Mouse (Mus musculus) heart, adult 18-20 months (tissue): Measurements from ENCODE around the gene Gga3. TPM values are rescaled to one million over a fixed set of nuclear protein-coding genes. Genes with fewer than 3 reads are reported as not detected.

Experiments
- DNase-seq, 2 experiments: peaks; one replicate each; pipeline ENCODE4 v3.0.0; 2021 to 2022; ENCODE audit warnings: mixed read lengths in 1 of 2
- total RNA-seq, 2 experiments: library from RNA; stranded (reverse); gene quantifications; 2 replicates each; pipeline ENCODE4 v1.2.3; 2021

Gene Gga3
- total RNA-seq, 2 experiments from 2014 or later: 16.1 to 19.0 TPM

DNA sequence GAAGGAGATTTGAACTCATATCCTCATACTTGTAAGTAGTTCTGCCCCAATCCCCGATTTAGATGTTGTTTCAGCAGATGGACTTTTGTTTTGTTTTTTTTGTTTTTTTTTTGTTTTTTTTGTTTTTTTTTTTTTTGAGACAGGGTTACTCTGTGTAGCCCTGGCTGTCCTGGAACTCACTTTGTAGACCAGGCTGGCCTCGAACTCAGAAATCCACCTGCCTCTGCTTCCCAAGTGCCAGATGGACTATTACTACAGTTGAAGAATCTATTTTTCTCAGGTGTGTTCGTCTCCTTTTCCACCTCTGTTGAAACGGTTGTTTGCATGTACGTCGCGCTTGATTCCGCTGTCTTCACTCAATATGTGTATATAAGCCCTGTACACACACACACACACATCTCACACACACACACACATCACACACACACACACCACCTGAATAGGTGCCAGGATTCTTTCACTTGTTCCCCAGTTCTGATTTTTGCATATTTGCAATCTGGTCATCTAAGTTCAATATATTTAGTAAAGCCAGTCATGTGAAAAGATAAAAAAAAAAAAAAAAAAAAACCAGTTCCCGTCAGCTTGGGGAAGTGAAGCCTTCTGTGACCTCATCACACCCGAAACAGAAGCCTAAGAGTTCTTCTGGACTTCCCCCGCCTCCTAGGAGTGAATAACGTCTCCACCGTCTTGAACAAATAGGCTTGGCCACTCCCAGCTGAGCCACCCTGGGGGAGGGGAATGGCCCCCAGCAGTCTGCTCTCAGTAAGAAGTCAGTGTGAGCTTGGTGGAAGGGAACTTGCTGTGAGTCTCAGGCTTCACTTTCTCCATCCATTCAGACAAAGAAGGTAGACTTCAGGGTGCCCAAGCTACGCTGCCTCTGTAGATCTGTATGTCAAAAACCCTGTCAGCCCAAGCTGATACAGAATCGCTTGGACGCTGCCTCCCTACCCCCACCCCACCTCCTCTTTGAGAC lies 27.0 kb upstream of the Gga3 start:
- peak; percentile 46 to 84 for DNase-seq

DNA sequence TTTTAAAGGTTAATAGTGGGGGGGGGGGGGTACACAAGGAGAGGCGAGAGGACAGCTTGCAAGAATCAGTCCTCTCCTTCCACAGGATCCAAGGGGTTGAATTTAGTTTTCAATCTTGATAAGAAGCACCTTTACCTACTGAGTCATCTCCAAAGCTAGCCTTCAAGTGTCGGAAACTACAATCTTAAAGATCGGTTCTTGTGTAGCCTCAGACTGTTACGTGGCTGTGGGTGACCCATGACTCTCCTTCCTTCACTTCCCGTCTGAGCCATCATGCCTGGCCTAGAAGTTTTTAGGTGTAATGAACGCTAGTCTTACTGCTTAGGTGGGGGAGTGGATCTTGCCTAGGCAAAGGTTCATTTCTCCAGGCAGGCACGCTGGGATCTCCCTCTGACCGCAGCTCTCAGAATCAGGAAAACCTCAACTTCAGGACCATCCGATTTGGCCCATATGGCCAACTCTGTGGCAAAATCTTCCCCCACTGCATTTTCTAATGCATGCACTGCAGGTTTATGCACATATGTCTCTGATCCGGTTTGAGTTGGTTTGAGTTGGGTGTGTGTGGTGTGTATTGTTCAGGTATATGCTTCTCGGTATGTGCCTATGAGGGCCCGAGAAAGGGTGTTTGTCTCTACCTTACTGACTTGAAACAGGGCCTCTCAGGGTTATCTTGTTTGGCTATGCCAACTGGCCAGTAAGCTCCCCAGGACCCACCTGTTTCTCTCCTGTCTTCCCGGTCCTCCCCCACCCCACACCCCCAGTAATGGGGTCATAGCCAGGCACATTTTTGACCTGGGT lies 26.1 kb upstream of the Gga3 start:
- DNase-seq: no peak

DNA sequence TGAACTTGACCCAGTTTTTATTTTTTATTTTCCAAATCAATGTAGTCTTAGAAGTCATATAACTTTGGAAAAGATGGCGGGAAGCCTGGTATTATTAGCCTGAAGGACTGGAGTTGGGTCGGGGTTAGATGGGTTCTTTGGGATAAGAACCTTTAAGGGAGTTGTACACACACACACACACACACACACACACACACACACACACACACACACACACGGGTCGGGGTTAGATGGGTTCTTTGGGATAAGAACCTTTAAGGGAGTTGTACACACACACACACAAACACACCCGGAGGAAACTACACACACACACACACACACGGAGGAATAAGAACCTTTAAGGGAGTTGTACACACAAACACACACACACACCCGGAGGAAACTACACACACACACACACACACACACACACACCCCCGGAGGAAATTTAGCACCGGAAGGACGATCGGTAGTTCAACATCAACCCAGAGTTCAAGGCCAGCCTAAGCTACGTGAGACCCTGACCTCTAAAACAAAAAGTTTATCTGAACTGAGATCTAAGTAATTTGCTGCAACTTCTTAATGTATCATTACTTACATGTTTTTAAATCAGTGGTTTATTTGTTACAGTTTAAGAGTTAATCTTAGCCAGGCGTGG lies 24.7 kb upstream of the Gga3 start:
- DNase-seq: no peak

DNA sequence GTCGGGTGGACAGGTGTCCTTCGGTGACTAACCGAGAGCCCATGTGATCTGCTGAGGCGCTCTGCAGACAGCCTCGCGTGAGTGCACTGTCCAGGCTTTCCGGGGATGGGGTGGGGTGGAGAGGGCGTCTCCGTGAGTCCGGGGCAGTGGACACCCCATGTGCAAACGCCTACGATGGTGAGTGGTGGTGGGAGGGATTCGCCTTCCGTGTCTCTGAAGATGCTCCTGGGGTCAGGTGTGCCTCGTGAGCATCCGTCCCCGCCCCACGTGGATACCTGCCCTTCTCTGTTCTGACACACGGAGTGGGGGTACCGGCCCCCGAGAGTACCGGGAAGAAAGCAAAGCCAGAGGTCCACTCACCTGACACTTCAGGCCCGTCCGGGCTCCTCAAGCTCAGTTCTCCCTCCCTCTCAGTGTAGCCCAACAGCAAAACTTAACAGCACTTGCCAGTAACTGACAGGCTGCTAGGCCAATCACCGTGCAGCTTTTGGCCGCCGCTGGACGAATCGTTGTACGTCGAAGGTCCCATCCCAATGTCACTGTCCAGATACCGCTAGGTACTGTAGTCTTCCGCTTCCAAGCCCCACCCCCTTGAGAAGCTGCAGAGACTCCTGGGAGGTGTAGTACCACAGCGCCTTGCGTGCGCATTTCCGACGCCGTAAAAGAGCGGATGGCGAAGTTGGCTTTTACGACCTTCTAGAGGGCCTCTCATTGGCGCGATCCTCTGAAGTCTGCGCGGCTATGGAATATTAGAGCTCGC lies 24.0 kb upstream of the Gga3 start, which contains the start of gene Slc25a19:
Slc25a19 (minus strand) TSS at position 591 of the 760 bp plus-strand sequence.
- DNase-seq: peak; percentile 100

DNA sequence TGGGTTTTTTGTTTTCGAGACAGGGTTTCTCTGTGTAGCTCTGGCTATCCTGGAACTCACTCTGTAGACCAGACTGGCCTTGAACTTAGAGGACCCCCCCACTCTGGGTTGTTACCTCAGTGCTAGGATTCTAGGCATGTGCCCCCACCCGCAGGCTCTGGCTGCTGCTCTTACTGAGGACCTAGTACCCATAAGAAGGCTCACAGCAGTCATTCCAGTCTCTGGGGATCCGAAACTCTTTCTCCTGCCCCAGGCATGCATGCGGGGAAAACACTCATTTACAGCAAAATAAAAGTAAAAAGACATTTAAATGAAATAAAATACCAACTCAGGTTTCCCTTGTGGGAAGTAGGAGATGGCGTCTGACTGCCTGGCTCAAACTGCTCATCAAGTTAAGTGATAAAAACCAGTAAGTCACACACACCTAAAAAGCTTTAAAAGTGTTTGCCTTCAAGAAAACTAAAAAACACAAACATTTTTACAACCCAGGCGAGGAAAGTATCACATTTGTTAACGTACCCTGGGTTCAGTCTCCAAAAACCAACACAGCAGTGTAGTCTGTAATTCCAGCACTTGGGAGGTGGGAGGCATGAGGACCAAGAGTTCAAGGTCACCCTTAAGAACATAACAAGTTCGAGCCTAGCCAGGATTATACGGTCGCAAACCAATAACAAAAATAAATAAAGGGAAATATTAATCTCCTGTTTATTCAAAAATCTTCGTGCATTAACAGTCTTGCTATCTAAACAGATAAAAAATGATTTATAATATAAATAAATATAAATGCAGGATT lies 23.2 kb upstream of the Gga3 start:
- no peak for DNase-seq

DNA sequence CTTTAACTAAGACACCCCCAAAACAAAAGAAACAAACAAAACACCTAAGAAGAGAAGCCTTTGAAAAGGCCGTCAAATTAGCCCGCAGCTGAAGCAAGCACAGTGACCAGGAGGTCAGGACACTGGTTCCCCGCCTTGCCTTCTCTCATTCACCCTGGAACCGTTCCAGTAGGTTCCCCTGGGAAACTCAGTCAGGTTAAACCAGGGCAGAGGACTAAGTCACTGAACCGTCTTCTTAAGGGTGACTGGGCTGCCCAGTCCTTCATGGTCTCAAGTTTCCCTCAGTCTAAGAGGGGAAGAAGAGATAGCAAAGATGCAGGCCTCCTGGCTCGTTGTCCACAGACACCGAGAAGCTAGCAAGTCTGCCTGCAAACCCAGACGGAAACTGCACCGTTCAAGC lies 22.0 kb upstream of the Gga3 start:
- no peak for DNase-seq

DNA sequence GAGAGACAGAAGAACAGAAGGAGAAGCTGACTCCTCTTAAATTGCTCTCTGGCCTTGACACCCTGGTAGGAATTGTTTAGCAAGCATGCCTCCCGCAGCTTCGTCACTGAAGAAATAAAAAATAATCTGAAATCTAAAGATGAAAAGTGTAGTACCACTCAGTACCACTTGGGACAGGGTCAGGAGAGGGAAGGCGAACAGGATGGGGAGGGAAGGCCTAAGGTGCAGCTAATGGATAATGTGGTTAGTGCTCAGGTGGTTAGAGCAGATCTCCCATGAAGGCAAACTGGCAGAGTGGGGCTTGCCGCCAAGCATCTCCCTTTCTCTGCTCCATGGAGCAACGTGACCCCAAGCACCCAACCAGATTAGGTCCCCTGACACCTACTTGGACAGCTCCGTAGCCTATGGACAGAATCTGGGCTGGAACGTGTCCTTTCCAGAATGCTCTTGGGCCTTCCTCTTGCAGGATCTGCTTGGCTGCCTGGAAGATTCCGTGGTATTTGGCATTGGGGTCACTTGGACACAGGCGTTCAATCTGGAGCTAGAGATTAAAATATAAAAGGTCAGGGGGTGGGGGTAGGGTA lies 19.7 kb upstream of the Gga3 start:
- no peak for DNase-seq

DNA sequence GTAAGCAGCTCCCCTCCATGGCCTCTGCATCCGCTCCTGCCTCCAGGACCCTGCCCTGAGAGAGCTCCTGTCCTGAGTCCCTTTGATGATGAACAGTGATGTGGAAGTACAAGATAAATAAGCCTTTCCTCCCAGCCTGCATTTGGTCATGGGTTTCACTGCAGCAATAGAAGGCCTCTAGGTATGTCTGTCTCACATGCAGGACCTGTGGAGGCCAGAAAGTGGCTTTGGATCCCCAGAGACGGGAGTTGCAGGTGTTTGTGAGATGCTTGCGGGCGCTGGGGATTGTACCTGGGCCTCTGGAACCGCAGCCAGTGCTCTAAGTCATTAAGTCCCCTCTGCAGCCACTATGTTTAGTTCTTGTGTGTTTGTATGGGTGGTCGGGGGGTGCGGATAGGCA lies 16.1 kb upstream of the Gga3 start:
- no peak for DNase-seq

DNA sequence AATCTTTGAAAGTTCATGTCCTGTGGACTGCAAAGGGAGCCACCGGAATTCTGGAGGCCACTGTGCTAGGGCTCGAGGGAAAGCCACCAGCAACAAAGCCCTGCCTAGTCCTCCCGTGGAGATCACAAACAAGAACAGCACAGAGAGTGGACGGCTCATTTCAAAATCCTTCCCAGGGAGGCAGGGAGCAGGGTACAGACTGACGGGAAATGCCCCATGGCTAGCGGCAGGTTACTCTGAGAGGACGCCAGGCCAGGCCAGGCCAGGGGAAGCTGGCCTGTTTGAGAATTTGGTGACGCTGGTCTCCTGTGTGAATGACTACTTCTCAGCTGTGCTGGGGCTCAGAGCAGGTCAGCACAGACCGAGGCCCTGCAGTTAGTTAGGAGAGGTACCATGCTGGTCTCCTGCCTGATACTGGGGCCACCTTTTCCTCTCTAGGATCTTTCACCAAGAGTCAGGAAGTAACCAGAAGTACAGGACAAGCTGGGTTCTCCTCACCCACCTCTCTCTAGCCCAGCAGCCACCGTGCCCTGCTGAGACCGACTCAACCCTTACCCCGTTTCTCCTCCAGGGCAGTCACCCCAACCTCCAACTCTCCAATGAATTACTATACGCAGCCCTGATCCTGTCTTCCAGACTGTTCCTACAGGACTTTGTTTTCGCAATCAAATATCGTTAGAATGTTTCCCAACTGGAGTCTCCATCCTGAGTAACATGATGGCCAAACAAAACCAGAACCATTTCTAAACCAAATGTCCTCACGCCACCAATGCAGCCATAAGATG lies 15.1 kb upstream of the Gga3 start:
- DNase-seq: no peak

DNA sequence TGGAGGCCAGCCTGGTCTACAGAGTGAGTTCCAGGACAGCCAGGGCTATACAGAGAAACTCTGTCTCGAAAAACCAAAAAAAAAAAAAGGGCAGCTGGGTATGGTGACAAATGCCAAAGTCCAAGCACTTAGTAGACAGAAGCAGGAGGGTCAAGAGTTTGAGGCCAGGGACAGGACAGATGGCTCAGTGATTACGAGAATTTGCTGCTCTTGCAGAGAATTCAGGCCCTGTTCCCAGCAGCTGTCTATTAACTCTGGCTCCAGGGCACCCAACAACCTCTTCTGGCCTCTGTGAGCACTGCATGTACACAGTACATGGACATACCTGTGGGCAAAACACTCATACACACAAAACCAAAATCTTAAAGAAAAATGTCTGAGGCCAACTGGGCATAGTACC lies 14.2 kb upstream of the Gga3 start:
- no peak for DNase-seq

DNA sequence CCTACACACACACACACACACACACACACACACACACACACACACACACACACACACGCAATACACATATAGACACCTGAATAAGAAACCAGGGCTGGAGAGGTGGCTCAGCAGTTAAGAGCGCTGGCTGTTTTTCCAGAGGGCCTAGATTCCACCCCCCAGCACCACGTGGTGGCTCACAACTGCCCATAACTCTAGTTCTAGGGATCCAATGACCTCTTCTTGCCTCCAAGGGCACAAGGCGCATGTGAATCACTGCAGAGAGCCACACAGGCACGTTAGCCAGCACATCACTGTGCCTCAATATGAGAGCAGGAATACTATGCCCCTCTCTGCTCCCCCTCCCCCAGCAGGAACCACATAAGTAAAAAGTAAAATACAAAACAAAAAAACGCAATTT lies 13.0 kb upstream of the Gga3 start:
- no peak for DNase-seq

DNA sequence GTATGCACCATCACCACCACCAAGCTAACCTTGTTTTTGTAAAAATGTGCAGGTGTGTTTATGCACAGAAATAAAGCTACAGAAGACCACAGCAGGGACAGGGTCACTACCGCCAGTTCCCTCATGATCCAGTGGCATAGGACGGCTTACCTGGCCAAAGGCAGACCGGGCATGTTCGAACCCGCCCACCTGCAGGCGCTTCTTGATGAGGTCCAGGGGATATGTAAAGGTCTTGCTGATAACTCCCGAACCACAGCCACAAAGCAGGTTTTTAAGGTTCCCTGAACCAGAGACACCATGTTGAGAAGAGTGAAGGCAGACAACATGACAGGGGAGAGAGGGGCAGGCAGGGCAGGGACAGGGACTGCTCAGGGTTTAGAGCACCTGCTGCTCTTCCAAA lies 12.5 kb upstream of the Gga3 start:
- DNase-seq: no peak

DNA sequence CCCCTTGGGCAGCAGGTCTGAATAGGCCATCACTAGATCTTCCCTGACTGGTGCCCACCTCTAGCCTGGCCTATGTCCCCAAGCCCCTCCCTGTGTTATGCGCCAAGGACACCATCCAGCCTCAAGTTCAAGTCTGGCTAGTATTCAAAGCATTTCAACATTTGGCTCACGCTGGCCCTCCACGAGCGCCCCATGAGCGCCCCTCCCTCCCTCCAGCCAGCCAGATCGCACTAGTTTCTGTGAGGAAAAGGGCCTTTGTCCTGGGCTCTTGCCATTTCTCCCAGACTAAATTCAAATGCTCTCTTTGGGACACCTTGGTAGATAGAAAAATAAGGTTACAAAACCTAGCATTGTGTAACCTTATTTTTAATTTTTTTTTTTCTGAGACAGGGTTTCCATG lies 12.0 kb upstream of the Gga3 start:
- no peak for DNase-seq

DNA sequence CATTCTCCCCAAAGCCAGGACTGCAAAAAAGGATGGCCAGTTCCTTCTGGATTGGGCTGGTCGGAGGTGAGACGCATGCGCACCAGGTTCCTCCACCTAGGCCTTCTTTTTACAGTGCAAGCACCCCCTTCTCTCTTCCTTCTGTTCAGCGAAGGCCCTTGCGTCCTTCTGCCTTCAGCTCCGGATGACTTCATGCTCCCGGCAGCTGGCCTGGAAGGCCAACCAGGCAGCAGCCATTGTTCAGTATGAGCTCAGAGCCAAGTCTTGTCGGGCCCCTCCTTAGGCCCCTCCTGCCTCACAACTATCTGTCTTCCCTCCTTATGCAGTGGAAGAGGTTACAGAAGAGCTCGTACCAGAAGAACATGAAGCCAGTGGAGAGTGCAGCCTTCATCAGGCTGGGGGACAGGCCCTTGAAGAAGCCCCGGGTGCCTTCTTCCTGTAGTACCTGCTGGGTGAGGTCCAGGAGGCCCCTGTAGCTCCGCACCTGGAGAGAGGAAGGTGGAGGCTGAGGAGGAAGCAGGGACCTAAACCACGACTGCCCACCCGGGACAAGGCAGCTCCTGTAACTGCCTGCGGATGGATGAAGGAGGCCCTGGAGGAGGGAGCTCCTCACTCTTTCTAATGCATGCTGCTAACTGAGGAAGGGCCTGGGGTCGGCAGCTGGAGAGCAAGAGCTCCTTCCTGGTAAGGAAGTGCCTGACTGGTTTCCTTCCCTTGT lies 11.4 kb upstream of the Gga3 start:
- no peak for DNase-seq

DNA sequence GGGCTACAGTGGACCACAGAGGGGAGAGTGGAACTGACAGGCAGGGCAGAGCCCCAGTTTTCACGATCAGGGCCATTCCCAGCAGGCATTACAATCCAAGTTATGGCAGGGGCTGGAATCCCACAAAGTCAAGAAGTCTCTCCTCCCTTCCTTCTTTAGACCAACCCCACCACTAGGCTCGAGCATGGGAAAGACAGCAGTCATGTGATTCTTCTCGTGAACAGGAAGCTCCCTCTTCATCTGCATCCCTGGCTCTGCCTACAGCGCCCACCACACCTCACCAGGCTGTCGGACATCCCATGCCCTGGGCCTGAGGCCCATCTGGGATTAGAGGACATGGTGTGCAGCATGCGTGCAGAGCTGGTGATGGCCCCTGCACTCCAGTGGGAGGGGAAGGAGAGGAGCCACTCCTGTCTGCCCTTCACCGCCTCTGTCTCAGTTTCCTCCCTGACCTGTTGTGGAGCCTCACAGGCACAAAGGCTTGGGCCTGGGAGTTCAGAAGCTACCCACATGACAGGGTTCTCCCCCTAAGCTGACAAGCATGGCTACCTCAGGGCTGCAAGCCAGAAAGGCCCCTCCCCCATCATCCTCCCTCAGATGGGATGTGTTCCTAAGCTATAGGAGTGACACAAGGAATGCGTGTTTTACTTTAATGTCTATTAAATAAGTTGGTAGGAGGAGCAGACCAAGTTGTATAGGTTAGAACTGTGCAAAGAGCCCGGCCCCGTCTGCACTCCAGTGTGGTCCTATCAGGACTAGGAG lies 10.7 kb upstream of the Gga3 start:
- DNase-seq: no peak

DNA sequence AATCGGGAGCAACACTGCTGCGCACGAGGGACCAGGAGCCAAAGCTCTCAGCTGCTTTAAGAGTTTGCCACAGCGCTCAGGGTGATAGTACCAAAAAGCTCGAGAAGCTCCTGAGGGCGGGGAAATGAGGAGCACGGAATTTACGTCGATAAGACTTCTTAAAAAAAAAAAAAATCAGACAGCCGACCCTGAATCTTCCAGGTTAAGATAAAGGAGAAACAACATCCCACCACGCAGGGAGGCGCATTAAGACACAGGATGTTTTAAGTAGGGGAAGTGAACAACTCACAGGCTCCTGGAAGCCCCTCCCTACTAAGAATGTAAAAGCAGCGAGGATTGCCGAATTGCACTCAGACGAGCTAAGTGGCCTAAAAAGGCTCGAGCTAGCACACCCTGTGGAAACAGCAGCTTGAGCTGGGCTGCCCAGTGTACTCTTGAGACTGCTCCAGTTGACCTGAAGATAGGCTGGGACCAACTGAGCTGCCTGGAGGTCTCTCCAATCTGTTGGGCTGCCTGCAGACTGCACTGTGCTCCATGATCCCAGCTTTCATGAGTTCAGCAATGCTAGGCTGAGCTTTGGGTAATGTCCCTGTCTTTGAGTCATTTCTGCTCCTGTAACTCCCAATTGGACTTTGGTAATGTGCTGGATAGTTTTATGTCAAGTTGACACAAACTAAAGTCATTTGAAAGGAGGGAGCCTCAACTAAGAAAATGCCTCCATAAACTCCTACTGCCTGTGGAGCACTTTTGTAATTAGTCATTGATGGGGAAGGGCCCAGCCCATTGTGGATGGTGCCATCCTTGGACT lies 9.5 kb upstream of the Gga3 start:
- no peak for DNase-seq

DNA sequence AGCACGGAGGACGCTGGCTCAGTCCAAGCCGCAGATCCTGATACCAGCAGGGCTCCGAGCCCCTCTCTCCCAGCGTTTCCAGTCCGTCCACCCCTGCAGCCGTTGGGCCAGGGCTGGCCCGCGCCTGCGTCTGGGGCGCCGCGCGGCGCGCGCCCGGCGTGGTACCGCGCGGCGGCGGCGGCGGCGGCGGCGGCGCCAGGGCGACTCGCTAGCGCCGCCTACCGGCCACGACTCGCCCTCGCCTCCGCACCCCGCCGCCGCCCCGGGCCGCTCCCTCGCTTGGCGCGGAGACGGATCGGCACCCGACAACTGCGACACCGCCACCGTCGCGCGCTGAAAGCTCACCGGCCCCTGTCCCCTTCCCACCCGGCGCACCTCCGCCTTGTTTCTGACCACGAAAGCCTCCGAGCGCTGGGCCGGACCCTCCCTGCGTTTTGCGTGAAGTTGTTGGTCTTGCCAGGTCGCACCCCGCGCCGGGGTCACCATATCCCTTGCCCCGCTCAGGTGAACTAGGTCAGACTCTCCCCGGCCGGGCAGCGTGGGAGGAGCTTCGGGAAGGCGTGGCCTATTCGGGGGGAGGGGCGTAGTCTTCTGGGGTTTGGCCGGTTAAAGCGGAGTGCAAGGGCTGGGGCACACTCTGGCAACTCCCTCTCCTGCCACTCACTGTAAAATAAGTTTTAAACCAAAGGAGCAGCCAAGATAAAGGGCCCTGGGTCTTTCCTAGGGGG lies 8.7 kb upstream of the Gga3 start, which contains the start of gene Mif4gd:
Mif4gd (minus strand) TSS at position 560 of the 728 bp plus-strand sequence.
- peak; percentile 95 to 98 for DNase-seq
